ENCODE assay signal across 8 mouse cellular contexts in the genomic region with DNA sequence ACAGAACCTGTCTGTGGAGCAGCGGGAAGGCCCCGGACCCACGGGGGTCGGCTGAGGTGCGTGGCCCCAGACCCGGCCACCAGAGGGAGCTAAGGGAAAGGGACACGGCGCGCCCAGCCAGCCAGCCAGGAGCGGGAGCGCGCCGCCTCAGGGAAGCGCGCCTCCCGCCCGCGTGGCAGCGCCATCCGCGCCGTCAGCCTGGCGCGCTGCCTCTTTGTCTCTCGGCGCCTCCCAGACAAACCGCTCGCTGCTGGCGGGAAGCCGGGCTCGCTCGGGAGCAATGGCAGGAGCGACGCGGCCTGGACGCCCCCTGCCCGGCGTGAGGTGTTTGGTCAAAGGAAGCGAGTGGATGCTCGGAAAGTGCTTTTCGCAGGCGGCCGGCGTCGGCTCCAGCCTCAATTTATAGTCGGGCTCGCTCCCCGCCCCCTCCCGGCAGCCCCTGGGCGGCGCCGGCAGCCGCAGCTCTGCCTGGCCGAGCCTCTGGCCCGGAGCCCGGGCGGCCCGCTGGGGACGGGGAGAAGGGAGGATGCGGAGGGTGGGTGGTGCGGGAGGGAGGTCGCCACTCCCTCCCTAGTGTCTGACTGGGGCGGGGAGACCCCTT. TPM values are rescaled to one million over a fixed set of nuclear protein-coding genes. Genes with fewer than 3 reads are reported as not detected.
DNase-seq lines count a peak whose midpoint lies in the region; ATAC-seq and TF ChIP-seq lines count a peak whose summit lies in the region.

No protein-coding gene starts in this region.

- H3K9me3 ChIP-seq in CH12.LX (replicated peaks; ENCODE audit: low read length): no peaks in the 10 kb centered on the region
- no peaks in the 10 kb centered on the region for H3K9me3 ChIP-seq in forebrain, embryonic 13.5 days (replicated peaks)
- H3K9me3 ChIP-seq in liver, postnatal 0 days (ENCODE audit: low read length): no peaks in the 10 kb centered on the region
- H3K9me3 ChIP-seq in neural tube, embryonic 13.5 days: no peaks in the 10 kb centered on the region

- H3K4me1 ChIP-seq in CH12.LX (ENCODE audit: control insufficient read depth in 1 of 2, insufficient read depth in 2 of 2): peaks cover 8 to 23% of the 10 kb centered on the region in 2 experiments
- peaks cover 56% of the 10 kb centered on the region for H3K4me1 ChIP-seq in forebrain, embryonic 13.5 days
- peaks cover 13% of the 10 kb centered on the region for H3K4me1 ChIP-seq in liver, postnatal 0 days (ENCODE audit: insufficient read depth)
- H3K4me1 ChIP-seq in neural tube, embryonic 13.5 days (replicated peaks): peaks cover 61% of the 10 kb centered on the region

- ATAC-seq in forebrain, embryonic 13.5 days: peak; percentile 80
- peak; percentile 91 for ATAC-seq in liver, postnatal 0 days
- peak; percentile 79 for ATAC-seq in neural tube, embryonic 13.5 days (ENCODE audit: low read depth)

- H3K9ac ChIP-seq in CH12.LX (ENCODE audit: insufficient read depth, low read depth): peak overlapping the region; percentile 72
- H3K9ac ChIP-seq in forebrain, embryonic 13.5 days: peak overlapping the region; percentile 90
- H3K9ac ChIP-seq in liver, postnatal 0 days (replicated peaks): peak overlapping the region; percentile 77
- H3K9ac ChIP-seq in neural tube, embryonic 13.5 days: peak overlapping the region; percentile 84

- dilution Hi-C loops in CH12.LX (cut with MboI; ENCODE audit: extremely low pct_ligation_motif_present, extremely low pct_unique_long_range_greater_than_20kb, low sequenced_read_pairs): no loop called here

- H3K4me2 ChIP-seq in CH12.LX (ENCODE audit: insufficient read depth, low read depth, poor library complexity, severe bottlenecking): peak overlapping the region; percentile 55; the same call in 1 of the 2 replicates
- peak overlapping the region; percentile 73 for H3K4me2 ChIP-seq in forebrain, embryonic 13.5 days
- H3K4me2 ChIP-seq in liver, postnatal 0 days (ENCODE audit: low read depth, low read length): peak overlapping the region; percentile 89
- peak overlapping the region; percentile 63 for H3K4me2 ChIP-seq in neural tube, embryonic 13.5 days

- peak; percentile 71 for DNase-seq in CH12.LX (ENCODE audit: extremely low read depth)
- peak; percentile 74 for DNase-seq in c-Kit-positive CD71-positive TER-119-positive erythroid progenitor cells, embryonic 14.5 days (ENCODE audit: low spot score)
- peak; percentile 92 to 94 for DNase-seq in heart, postnatal 10 days
- DNase-seq in layer of hippocampus, adult 11-12 months (ENCODE audit: low spot score): peak; percentile 91
- DNase-seq in liver, postnatal 0 days: peak; percentile 87
- peak; percentile 62 for DNase-seq in telencephalon, adult 2 months (ENCODE audit: low read depth, low spot score)

- TF ChIP-seq CTCF in CH12.LX (conservative IDR thresholded peaks at IDR 0.05 in 1 of 2, IDR thresholded peaks at IDR 0.05 in 1 of 2; ENCODE audit: low read depth in 2 of 2, low read length in 2 of 2): peak in 1 of 2 experiments; percentile 82; a peak in 2 of 4 replicates
- peak; percentile 86 for TF ChIP-seq CTCF in liver, postnatal 0 days (IDR thresholded peaks at IDR 0.05; ENCODE audit: low read depth)

- TF ChIP-seq RAD21 in CH12.LX (IDR thresholded peaks at IDR 0.05; ENCODE audit: low read depth, low read length): peak; percentile 62

- peaks cover 16% of the 10 kb centered on the region for H3K27me3 ChIP-seq in CH12.LX (replicated peaks)
- peaks cover 13% of the 10 kb centered on the region for H3K27me3 ChIP-seq in forebrain, embryonic 13.5 days
- H3K27me3 ChIP-seq in liver, postnatal 0 days (ENCODE audit: insufficient read depth, low read length): no peaks in the 10 kb centered on the region
- H3K27me3 ChIP-seq in neural tube, embryonic 13.5 days: no peaks in the 10 kb centered on the region

- no peaks in the 10 kb centered on the region for H3K36me3 ChIP-seq in CH12.LX (replicated peaks in 1 of 2; ENCODE audit: control insufficient read depth in 1 of 2, insufficient read depth in 1 of 2, low read length in 1 of 2)
- H3K36me3 ChIP-seq in forebrain, embryonic 13.5 days (ENCODE audit: poor library complexity, severe bottlenecking): peaks cover 3% of the 10 kb centered on the region; the same call in 1 of the 2 replicates
- 0 out of 2 replicates have a peak, but pooled peaks cover 3% of the 10 kb centered on the region for H3K36me3 ChIP-seq in liver, postnatal 0 days (replicated peaks; ENCODE audit: insufficient read depth, low read length)
- 0 out of 2 replicates have a peak, but pooled peaks cover 6% of the 10 kb centered on the region for H3K36me3 ChIP-seq in neural tube, embryonic 13.5 days

- H3K27ac ChIP-seq in CH12.LX (ENCODE audit: insufficient read depth, low read depth): peak overlapping the region; percentile 25; the same call in 1 of the 2 replicates
- H3K27ac ChIP-seq in forebrain, embryonic 13.5 days: peak overlapping the region; percentile 99
- H3K27ac ChIP-seq in liver, postnatal 0 days (ENCODE audit: low read depth): peak overlapping the region; percentile 70
- peak overlapping the region; percentile 100 for H3K27ac ChIP-seq in neural tube, embryonic 13.5 days (replicated peaks)

- no peaks in the 10 kb centered on the region for H3K79me2 ChIP-seq in CH12.LX (replicated peaks; ENCODE audit: control insufficient read depth, extremely low read depth, insufficient read depth, poor library complexity, severe bottlenecking)

- intact Hi-C loops in heart, postnatal 10 days (cut with DNase I): loop anchor here (1.0 to 10.0 kb wide), 5 partner anchors 20 to 276 kb away; partner anchors contain the start of gene Shf

- WGBS in forebrain, embryonic 13.5 days: under 1% methylated on average over 57 of the region's 63 CpGs
- WGBS in liver, postnatal 0 days (ENCODE audit: insufficient replicate concordance): 2% methylated on average over 47 of the region's 63 CpGs
- under 1% methylated on average over 60 of the region's 63 CpGs for WGBS in neural tube, embryonic 13.5 days

- no peak for TF ChIP-seq EP300 in CH12.LX (IDR thresholded peaks at IDR 0.05; ENCODE audit: low read length)
- no peak for TF ChIP-seq EP300 in liver, postnatal 0 days (IDR thresholded peaks at IDR 0.05; ENCODE audit: low read depth)

- TF ChIP-seq POLR2A in CH12.LX (IDR thresholded peaks at IDR 0.05; ENCODE audit: low read depth, low read length): peak; percentile 93

- in situ Hi-C loops in CH12.LX (cut with MboI; ENCODE audit: low pct_ligation_motif_present, low pct_unique_long_range_greater_than_20kb, low sequenced_read_pairs): no loop called here

- H3K4me3 ChIP-seq in CH12.LX (replicated peaks in 1 of 3; ENCODE audit: low read depth in 2 of 3, low read length in 2 of 3, poor library complexity in 1 of 3): peak overlapping the region; percentile 48 to 80 (median 62)
- H3K4me3 ChIP-seq in forebrain, embryonic 13.5 days: peak overlapping the region; percentile 50
- H3K4me3 ChIP-seq in liver, postnatal 0 days (ENCODE audit: low read depth, low read length): peak overlapping the region; percentile 69
- peak overlapping the region; percentile 50 for H3K4me3 ChIP-seq in neural tube, embryonic 13.5 days

TF ChIP-seq in CH12.LX, 34 proteins besides CTCF, POLR2A, EP300 and RAD21 (continues in another document):
- TF ChIP-seq KAT2A (IDR thresholded peaks at IDR 0.05; ENCODE audit: insufficient replicate concordance, low read length) (no peak), POLR2AphosphoS2 (IDR thresholded peaks at IDR 0.05; ENCODE audit: low read depth, low read length) (peak; percentile 73), ZC3H11A (IDR thresholded peaks at IDR 0.05; ENCODE audit: low read depth, low read length) (no peak)

RNA-seq across cellular contexts. Expression of gene Shf, which starts 20.3 kb away (rescaled TPM):
- total RNA-seq in CH12.LX (2012; rRNA removed) (2.1 and 2.7 TPM in 2 replicates), CH12.LX (2014; rRNA removed) (0.49 and 1.2 TPM in 2 replicates)
- polyA plus RNA-seq in CH12.LX (2012; ENCODE audit: insufficient read length, low read depth): 2.0 and 2.1 TPM in 2 replicates
- polyA plus RNA-seq in forebrain, embryonic 13.5 days (2015; fragmentation: Nextera tagmentation; extraction: Ambion mirVana): 6.2 and 6.8 TPM in 2 replicates
- 1 to 10 TPM; 7.9 to 9.6 TPM for total RNA-seq in heart, postnatal 10 days (2021)
- 1.2 and 1.3 TPM in 2 replicates for polyA plus RNA-seq in liver, postnatal 0 days (2015; fragmentation: Nextera tagmentation; extraction: Ambion mirVana)
- polyA plus RNA-seq in neural tube, embryonic 13.5 days (2015; fragmentation: Nextera tagmentation; extraction: Ambion mirVana): 12.7 and 17.2 TPM in 2 replicates

RNA-seq across cellular contexts. Expression of gene Duox1, which starts 33.2 kb away (rescaled TPM):
- total RNA-seq in CH12.LX (2012; rRNA removed) (not detected in 2 replicates), CH12.LX (2014; rRNA removed) (not detected in 2 replicates)
- not detected in 2 replicates for polyA plus RNA-seq in CH12.LX (2012; ENCODE audit: insufficient read length, low read depth)
- 0.04 TPM in 1 of 2 replicates, not detected in the other for polyA plus RNA-seq in forebrain, embryonic 13.5 days (2015; fragmentation: Nextera tagmentation; extraction: Ambion mirVana)
- under 1 TPM; 0.22 to 0.26 TPM for total RNA-seq in heart, postnatal 10 days (2021)
- not detected in 2 replicates for polyA plus RNA-seq in liver, postnatal 0 days (2015; fragmentation: Nextera tagmentation; extraction: Ambion mirVana)
- polyA plus RNA-seq in neural tube, embryonic 13.5 days (2015; fragmentation: Nextera tagmentation; extraction: Ambion mirVana): 0.06 and 0.13 TPM in 2 replicates

RNA-seq across cellular contexts. Expression of gene Duoxa1, which starts 35.1 kb away (rescaled TPM):
- not detected in 2 replicates for total RNA-seq in CH12.LX (2012; rRNA removed)
- not detected in 2 replicates for total RNA-seq in CH12.LX (2014; rRNA removed)
- not detected in 2 replicates for polyA plus RNA-seq in CH12.LX (2012; ENCODE audit: insufficient read length, low read depth)
- not detected in 2 replicates for polyA plus RNA-seq in forebrain, embryonic 13.5 days (2015; fragmentation: Nextera tagmentation; extraction: Ambion mirVana)
- under 1 TPM; 0.27 to 0.45 TPM for total RNA-seq in heart, postnatal 10 days (2021)
- not detected in 2 replicates for polyA plus RNA-seq in liver, postnatal 0 days (2015; fragmentation: Nextera tagmentation; extraction: Ambion mirVana)
- 0.29 TPM in 1 of 2 replicates, not detected in the other for polyA plus RNA-seq in neural tube, embryonic 13.5 days (2015; fragmentation: Nextera tagmentation; extraction: Ambion mirVana)

RNA-seq across cellular contexts. Expression of gene Duoxa2, which starts 49.9 kb away (rescaled TPM):
- total RNA-seq in CH12.LX (2012; rRNA removed): not detected in 2 replicates
- total RNA-seq in CH12.LX (2014; rRNA removed): not detected in 2 replicates
- polyA plus RNA-seq in CH12.LX (2012; ENCODE audit: insufficient read length, low read depth): not detected in 2 replicates
- polyA plus RNA-seq in forebrain, embryonic 13.5 days (2015; fragmentation: Nextera tagmentation; extraction: Ambion mirVana): not detected in 2 replicates
- total RNA-seq in heart, postnatal 10 days (2021): not detected
- polyA plus RNA-seq in liver, postnatal 0 days (2015; fragmentation: Nextera tagmentation; extraction: Ambion mirVana): not detected in 2 replicates
- polyA plus RNA-seq in neural tube, embryonic 13.5 days (2015; fragmentation: Nextera tagmentation; extraction: Ambion mirVana): not detected in 2 replicates

RNA-seq across cellular contexts. Expression of gene Duox2, which starts 50.4 kb away (rescaled TPM):
- total RNA-seq in CH12.LX (2012; rRNA removed) (not detected in 2 replicates), CH12.LX (2014; rRNA removed) (not detected in 2 replicates)
- not detected in 2 replicates for polyA plus RNA-seq in CH12.LX (2012; ENCODE audit: insufficient read length, low read depth)
- not detected in 2 replicates for polyA plus RNA-seq in forebrain, embryonic 13.5 days (2015; fragmentation: Nextera tagmentation; extraction: Ambion mirVana)
- total RNA-seq in heart, postnatal 10 days (2021): under 1 TPM; 0.34 to 0.45 TPM
- 0.02 TPM in 2 replicates for polyA plus RNA-seq in liver, postnatal 0 days (2015; fragmentation: Nextera tagmentation; extraction: Ambion mirVana)
- not detected in 2 replicates for polyA plus RNA-seq in neural tube, embryonic 13.5 days (2015; fragmentation: Nextera tagmentation; extraction: Ambion mirVana)

Comparison
In these comparisons a context has a peak if more than half of its experiments do, and no peak if none do; other contexts are left out.
1. Peak in every context shown above with its lines: DNase-seq, ATAC-seq, H3K4me3 ChIP-seq and H3K27ac ChIP-seq.
2. H3K27ac ChIP-seq: peak in every context shown above with its lines; median percentile 100 in neural tube, embryonic 13.5 days; 99 in forebrain, embryonic 13.5 days; 70 in liver, postnatal 0 days; 25 in CH12.LX.